Mouse (Mus musculus) left cerebral cortex, postnatal 4 days (tissue): ENCODE measurements around the gene Rad9a. TPM values are rescaled to one million over a fixed set of nuclear protein-coding genes. Genes with fewer than 3 reads are reported as not detected.

Experiments
- DNase-seq: peaks from one replicate; pipeline ENCODE4 v3.0.0-alpha.2; 2022
- intact Hi-C: fragments of 180-260 bp; cut with DNase I; formaldehyde crosslinking; loops from one replicate; pipeline ENCODE4 v1.15.1; 2025
- total RNA-seq, 2 experiments: library from RNA; stranded (reverse); gene quantifications; 2 replicates each; pipeline ENCODE4 v1.2.3; 2021

Gene Rad9a
- total RNA-seq, 2 experiments from 2014 or later, result 9.8 to 10.6 TPM

DNA sequence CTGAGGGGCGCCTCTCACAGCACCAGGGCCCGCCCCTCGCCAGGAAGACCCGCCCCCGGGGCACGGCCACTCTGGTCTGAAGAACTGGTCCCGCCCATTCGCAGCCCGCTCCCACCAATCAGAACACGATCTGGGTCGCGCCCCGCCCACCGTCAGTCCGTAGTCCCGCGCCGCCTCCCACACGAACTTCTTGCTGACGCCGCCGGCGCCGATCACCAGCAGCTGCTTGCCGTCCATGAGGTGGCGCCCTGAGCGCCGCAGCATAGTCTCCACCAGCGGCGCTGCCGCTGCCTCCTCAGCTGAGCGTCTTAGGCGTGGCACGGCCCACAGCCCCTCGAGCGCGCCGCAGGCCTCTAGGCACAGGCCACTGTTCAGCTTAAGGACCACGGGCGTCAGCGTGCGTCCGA is 32.1 kb downstream of the Rad9a start:
- intact Hi-C loops, result no loop called here
- DNase-seq, result peak; percentile 100

DNA sequence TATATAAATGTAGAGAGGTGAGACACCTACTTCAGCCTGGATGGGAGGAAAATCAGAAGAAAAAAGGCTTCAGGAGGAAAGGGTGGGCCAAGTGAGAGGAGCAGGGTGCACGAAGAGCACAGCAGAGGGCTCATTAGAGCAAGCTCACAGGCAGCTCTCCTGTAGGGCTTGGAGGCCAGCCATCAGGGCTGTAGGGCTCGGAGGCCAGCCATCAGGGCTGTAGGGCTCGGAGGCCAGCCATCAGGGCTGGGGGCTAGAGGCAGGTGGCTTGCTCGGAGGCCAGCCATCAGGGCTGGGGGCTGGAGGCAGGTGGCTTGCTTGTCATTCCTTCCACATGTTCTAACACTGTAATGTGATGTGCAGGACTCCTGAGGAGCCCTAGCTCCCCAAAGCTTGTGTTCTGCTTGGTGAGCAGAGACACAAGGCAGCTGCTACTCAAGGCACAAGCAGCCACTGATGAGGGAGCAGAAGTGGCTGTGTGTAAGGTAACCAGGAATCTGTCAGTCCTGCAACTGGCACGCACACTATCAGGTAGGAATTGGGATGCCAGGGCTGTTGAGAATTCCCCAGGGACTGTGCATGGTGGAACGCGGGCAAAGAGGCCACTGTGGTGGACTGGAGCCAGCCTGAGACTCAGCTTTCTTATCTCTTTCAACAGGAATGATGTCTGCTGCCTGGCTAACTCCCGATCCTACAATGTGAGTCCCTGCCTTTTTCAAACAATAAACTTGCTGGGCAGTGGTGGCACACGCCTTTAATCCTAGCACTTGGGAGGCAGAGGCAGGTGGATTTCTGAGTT is 34.6 kb downstream of the Rad9a start:
- DNase-seq, result peak; percentile 45
- intact Hi-C loops, result no loop called here

DNA sequence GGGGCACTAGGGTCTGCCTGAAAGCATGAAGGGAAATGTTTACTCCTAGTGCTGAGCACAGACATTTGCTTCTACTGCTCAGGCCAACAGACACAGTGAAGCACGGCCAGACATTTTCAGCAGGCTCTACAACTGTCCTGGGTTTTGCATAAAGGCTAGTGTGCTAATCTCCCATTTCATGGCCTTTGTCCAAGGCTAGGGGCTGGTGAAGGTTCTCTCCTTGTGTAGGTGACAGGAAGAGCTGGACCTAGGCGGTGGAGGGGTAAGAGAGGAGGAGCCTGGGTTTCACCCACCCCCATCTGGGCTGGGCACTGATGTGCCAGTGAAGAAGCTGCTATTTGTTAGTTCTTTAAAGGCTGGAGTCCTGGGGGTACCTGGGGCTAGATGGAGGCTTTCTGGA is 36.7 kb downstream of the Rad9a start:
- no peak for DNase-seq
- intact Hi-C loops, result no loop called here

DNA sequence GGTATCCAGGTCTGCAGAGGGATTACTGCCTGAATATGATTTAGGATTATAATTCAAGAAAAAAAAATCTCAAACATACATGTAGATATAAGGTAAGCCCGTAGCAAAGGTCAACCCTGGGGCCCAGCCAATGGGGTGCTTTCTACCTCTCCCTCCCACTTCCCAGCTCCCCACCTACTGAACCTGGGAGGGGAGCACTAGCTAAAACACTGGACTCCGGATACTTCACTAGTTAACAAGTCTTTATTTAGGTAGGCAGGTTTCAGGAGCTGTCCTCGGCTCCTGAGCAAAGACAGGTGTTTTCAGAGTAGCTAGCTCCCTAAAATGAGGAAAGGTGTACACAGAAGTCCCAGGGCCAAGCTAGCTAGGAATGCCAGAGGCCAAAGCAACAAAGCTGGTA is 37.4 kb downstream of the Rad9a start:
- intact Hi-C loops, result no loop called here

DNA sequence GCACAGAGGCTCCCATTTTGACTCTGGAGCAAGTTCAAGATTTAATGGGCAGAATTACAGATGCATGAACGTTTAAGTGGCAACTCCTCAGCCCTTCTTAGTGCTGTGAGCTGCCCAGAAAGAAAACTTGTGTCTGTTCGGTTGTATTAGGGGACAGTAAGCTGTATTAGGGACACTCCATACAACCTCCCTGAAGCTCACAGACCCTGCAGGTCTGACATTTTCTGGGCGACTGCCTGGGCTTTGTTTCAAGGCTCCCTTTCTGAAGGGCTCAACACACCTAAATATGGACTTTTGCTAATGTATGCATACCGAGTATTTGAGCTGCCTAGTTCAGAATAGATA is 37.9 kb downstream of the Rad9a start:
- intact Hi-C loops, result no loop called here
- DNase-seq, result no peak

More for the DNA sequence above, 37.4 kb downstream of the Rad9a start:
- DNase-seq, result no peak

DNA sequence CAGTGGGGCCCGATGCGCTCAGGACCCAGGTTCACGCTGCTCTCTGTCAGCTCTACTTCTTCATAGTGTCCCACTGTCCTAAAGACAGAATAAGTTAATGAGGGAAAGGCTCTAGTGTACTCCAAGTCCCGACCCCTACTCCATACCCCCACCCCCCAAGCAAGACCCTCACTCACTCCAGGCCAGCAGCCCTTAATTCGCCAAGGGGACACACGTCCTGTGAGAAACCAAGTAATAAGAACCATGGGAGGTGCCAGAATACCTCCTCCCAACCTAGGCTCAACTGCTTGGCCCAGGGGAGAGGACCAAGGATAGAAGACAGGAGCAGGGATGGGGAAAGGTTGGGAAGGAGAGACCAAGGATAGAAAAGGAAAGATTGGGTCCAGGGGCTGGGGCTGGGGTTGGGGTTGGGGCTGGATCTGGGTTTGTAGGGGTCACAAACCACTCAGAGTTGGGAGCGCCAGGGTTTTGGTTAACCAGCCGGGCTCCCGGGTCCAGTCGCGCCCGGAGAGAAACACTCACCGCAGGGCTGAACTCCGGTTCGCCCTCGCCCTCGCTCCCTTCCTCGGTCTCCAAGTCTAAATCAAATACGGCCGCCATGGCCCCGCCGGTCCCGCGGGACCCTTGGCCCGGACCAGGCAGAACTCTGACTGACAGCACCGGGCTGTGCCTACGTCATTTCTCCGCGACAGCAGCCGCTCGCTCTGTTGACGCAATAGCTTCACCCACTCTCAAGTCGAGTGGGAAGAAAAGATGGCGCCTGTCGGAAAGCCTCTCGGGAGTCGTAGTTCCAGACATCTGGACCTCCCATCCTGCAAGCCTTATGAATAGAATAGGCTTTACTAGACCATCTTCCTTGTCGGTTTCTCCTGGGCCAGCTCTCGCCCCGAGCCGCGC is 38.6 kb downstream of the Rad9a start, which contains the start of gene Rps6kb2:
Gene Rps6kb2, minus strand, starts transcription at position 709 of the 897 bp plus-strand sequence.
- intact Hi-C loops, result no loop called here
- DNase-seq, result peak; percentile 97

DNA sequence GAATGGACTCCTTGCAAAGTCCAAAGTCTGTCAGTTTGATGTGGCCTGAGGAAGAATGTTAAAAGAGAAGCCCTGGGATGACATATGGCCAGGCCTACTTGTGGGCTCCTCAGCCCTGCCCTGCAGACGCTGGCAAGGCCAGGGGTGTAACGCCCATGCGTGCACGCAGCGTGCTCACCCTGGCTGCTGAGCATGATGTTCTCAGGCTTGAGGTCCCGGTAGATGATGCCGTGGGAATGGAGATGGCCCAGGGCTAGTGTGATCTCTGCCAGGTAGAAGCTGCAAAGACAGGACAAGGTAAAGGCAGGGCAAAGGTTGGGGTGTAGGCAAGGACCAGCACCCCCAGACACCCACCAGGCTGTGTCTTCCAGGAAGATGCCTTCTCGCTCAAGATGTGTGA is 42.4 kb downstream of the Rad9a start:
- intact Hi-C loops, result no loop called here

DNA sequence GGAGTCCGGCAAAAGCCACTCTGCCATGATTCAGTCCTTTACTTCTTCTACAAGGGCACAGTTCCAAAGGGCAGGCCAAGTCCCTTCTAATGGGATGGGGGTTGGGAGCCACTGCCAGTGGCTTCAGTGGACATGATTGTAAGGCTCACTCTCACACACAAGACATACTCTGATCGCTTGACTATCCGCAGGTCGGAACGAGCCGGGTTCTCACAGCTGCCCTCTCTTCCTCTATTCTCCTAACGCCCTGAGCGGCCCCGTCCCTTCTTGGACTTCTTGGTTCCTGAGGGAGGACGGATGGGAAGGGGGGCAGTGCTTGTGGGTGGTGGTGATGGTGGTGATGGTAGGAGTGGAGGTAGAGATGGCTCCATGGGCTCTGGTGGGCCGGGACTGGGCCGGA is 44.7 kb downstream of the Rad9a start:
- no peak for DNase-seq
- intact Hi-C loops, result no loop called here

More for the DNA sequence above, 42.4 kb downstream of the Rad9a start:
- no peak for DNase-seq

DNA sequence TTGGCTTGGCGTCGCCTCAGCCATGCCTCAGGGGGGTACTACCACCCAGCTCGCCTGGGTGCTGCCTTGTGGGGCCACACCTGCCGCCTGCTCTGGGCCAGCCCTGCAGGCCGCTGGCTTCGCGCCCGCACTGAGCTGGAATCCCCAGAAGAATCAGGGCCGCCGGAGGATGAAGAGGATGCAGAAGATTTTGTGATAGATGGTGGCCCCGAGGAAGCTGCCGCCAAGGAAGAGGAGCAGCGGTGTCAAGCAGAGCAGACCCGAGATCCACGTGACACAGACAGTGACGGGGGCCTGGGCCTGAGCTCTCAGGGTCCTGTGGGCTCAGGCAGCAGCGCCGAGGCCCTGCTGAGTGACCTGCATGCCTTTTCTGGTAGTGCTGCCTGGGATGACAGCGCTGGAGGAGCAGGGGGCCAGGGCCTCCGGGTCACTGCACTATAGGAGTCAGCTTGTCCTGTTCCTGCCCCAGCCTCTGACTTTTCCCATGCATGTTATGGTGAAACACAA is 45.3 kb downstream of the Rad9a start:
- DNase-seq, result no peak
- intact Hi-C loops, result no loop called here

DNA sequence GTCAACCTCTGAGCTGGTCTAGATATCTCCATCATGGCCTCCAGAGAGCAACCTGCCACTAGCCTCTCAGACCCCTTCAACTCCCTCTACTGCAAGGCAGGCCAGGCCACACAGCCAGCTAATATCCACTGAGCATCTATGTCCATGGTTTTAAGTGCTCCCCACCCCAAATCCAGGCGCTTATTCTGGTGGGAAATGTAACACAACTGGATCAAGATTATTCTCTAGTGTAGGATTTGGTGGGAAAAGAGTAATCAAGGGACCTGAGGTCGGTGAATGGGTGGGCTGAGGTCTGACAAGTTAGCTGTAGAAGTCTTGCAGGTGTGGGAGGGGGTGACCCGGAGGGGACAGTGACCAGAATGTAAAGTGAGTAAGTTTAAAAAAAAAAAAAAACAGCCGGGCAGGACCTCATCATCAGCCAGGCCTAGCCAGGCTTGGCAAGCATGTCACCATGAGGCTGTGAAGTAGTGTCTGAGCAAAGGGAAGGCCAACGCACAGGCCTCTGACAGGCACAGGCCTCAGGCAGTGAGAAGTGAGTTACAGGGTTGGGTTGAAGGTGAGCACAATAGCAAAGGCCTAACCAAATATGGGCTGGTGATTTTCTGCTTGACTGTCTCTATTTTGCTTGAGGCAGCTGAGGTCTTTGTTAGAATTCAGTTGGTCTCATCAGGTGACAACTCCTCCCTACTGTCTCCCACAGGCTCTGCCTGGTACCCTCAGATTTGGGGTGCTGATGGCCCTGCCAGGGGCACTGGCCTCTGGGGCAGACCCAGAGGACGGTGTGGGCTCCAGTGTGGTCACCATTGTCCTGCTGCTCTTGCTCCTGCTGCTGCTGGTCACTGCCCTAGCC is 46.0 kb downstream of the Rad9a start:
- DNase-seq, result no peak
- intact Hi-C loops, result no loop called here

DNA sequence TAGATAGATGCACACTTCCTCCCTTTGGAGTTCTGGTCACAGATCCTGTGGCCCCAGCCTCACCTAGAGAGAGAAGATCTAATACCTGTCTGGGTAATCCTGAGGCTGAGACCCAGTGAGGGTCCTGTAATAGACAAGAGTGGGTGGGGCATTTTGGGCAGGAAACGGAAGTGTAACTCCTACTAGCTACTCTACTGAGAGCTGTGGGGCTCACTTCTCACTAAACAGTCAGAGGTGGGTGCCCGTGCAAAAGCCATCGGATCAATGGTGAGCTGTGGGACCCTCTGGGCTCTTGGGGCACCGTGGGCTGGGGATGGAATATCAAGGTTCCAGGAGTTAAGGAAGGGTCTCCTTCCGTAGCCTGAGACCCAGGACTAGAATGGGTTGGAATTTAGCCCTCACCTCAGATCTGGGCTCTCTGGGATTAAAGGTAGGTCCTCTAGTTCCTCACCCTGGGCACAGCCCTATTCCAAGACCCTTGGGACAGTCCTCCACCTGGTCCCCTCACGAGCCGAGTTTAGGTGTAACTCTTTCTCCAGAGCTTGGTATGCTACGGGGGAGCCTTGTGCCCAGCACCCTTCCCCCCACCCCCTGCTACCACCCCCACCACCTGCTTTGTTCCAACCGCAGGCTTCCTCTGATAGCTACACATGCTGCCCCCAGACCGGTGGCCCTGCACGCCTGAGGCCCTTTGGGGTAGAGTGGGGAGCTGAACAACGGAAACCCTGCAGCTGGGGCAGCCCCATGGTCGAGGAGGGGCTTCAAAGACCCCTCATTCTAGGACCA is 46.8 kb downstream of the Rad9a start:
- no peak for DNase-seq
- intact Hi-C loops, result no loop called here

DNA sequence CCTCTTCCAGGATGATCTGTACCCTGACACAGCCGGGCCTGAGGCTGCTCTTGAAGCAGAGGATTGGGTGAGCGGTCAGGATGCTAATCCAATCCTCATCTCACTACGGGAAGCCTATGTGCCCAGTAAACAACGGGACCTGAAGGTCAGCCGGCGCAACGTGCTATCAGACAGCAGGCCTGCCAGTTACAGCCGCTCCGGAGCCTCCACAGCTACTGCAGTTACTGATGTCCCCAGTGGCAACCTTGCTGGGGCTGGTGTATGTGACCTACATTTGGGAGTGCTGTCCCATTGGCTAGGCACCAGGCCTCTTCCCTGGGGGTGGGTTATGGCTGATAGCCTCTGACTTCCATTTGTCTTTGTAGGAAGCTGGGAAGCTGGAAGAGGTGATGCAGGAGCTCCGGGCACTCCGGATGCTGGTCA is 48.2 kb downstream of the Rad9a start, which contains the start of gene Ptprcap:
Gene Ptprcap, plus strand, starts transcription at position 373 of the 423 bp plus-strand sequence.
- intact Hi-C loops, result no loop called here
- peak; percentile 45 for DNase-seq

DNA sequence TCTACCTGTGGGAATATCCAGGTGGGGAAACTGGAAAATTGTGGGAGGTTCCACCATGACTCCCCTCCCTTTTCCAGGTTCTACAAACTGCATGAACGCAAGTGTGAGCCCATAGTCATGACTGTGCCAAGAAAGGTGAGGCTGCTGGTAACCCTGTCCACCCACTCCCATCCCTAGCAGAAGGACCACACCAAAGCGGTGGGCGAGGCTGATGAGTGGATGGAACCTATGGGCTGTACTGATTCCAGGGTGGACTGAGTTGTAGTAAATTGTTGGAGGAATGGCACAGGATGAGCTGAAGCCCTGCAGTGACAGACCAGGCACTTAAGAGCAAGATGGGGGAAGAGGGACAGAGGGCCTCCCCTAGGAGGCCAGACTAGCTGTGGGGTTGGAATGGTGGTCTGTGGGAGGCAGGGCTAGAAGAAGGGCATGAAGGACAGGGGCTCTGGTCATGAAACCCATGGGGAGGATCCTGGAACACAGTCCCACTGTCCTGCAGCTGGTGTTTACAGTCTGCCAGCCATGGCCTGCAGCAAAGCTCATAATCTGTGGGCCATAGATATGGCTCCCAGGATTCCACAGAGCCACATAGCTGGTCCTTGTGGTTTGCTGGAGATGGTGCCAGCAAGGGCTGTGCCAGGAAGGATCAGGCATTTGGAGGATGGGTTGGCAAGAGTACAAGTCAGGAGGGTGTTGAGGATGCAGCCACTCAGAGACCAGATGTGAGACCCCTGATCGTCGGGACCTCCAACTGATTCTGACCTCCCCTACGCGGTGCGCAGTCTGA is 48.8 kb downstream of the Rad9a start:
- DNase-seq, result peak; percentile 53
- intact Hi-C loops, result no loop called here

DNA sequence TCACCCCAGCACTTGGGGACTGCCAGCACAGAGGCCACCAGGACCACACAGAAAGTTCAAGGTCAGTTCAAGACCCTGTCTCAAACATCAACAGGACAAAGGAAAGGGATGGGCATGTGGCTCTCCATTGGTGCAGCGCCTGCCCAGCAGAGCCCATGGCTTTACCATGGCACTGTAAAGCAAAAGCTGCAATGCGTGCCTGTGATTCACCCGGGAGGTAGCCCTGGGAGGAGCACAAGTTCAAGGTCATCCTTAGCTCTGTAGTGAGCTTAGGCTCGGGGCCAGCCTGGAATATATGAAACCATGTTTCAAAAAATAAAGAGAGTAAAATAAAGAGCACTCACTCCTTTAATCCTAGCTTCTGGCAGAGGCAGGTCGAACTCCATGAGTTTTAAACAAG is 49.6 kb downstream of the Rad9a start:
- intact Hi-C loops, result no loop called here

DNA sequence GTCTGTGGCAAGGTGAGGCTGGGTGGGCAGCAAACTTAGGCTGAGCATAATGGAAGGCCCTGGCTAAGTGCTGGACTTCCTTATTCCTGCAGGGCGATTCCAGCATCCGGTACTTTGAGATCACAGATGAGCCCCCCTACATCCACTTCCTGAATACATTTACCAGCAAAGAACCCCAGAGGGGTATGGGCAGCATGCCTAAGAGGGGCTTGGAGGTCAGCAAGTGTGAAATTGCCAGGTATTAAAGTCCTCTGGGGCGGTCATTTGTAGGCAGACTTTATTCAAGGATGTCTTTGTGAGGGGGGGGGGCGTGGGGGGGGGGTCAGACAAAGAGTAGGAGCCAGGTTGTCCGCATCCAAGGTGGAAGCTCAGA is 50.0 kb downstream of the Rad9a start:
- DNase-seq, result no peak
- intact Hi-C loops, result no loop called here

More for the DNA sequence above, 49.6 kb downstream of the Rad9a start:
- no peak for DNase-seq

DNA sequence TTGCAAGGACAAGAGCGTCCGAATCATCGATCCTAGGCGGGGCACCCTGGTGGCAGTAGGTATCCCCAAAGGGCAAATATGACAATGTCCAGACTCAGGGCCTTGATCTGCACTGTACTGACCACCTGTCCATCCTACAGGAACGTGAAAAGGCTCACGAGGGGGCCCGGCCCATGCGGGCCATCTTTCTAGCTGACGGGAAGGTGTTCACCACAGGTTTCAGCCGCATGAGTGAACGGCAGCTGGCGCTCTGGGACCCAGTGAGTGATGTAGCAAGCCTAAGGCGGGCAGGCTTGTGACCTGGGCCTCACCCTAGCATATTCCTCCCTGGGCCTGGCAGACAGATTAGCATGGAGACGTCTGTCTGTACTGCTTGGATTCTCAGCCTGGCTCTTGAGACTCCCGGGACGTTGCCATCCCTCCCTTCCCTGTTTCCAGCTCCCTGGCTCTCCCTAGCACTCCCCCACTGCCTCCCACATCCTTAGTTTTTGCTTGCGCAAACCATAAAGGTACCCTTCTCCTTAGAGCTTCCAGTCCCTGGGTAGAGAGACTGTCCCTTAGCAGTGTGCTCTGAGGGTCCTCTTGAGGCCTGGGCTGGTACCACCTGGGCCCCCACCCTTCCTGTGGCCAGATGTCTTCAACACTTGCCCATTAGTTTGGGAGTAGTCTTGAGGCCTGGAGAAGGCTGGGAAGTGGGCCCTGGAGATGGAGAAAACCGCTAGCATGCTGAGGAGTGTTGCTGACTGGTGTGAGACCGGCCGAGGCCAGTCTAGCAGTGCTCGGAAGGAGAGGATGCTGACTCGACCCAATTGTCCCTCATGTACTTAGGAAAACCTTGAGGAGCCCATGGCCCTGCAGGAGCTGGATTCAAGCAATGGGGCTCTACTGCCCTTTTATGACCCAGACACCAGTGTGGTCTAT is 50.6 kb downstream of the Rad9a start:
- intact Hi-C loops, result no loop called here
- no peak for DNase-seq

DNA sequence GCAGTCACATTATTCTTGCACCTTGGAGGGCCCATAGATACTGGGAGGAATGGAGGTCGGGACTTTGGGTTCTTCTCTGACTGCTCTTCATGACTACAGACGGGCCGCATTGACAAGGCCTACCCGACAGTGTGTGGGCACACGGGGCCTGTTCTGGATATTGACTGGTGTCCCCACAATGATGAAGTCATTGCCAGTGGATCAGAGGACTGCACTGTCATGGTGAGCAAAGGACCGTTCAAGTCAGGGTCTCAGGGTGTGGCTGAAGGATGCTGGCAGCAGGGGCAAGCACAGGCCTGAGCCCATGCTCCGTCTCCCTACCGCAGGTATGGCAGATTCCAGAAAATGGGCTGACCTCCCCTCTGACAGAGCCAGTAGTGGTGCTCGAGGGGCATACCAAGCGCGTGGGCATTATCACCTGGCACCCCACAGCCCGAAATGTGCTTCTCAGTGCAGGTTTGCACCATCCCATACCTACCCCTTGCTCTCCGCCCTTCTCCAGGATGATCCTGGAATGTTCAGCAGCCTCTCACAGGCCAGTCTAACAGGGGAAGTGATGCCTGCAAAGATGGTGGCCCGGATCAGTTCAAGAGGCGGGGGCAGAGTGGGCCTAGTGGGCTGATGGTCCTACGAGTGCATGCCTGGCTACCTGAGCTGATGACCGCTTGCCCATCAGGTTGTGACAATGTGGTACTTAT is 51.5 kb downstream of the Rad9a start:
- no peak for DNase-seq
- intact Hi-C loops, result no loop called here
